Mouse (Mus musculus): ENCODE results near the gene Gdf9. TPM values are rescaled to one million over a fixed set of nuclear protein-coding genes. Genes with fewer than 3 reads are reported as not detected.
A peak's percentile ranks its signal among the peaks of the same experiment; 100 is the strongest.
"Not testable (repeated sequence)": the region's sequence is repeated elsewhere in the genome, so short reads cannot be mapped to it uniquely, and the experiment has no call there.

The Gdf9 gene
- polyA plus RNA-seq (2015; fragmentation: Nextera tagmentation; extraction: Ambion mirVana): 2.4 and 2.9 TPM in 2 replicates

DNA sequence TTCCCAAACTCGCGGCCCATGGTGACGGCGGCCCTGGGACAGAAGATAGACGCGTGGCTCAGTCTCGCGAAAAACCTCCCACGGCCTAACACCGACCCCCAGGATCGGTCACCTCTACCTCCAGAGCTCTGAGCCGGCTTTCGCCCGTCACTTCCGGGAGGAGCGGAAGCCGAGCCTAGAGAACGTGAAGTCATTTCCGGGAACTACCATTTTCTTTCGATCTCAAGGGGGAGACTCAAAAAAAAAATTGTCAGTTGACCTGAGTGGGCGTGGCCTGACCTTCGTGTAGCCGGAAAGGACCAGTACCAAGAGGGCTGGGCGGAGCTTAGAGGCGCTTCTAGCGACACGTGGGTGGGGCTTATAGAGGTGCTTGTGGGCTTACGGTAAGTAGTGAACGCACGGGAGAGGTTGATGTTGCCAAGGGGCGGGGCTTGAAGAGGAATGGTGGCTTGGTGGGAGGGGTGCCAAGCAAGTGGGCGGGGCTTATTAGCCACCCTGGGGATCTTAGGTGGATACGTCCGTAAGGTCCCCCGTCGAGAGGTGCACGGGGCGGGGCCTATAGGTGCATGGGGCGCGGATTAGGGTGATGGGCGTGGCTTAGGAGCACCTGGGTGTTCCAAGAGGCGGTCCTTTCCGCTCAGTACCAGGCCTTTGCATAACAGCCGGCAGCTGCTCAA lies at the start of gene Gdf9, which contains the start of gene Uqcrq:
TSS of gene Gdf9 (plus strand) at position 354 of the 677 bp plus-strand sequence.
TSS of gene Uqcrq (minus strand) at position 162 of the 677 bp plus-strand sequence.
- Histone ChIP-seq H3K36me3 (peaks cover 20% of the 10 kb centered on the region), H3K4me1 (peaks cover 16% of the 10 kb centered on the region), H3K4me3 (replicated peaks) (peak within 1 kb of the TSS; percentile 74), H3K9me3 (replicated peaks) (no peaks in the 10 kb centered on the region), H3K27ac (replicated peaks) (peak within 1 kb of the TSS; percentile 88), H3K27me3 (replicated peaks) (no peaks in the 10 kb centered on the region), H3K9ac (replicated peaks) (peak within 1 kb of the TSS; percentile 82), H3K4me2 (peak within 1 kb of the TSS; percentile 85)
- ATAC-seq (ENCODE audit: low FRiP score): peak; percentile 97
- under 1% methylated on average over 44 of the region's 44 CpGs for WGBS

DNA sequence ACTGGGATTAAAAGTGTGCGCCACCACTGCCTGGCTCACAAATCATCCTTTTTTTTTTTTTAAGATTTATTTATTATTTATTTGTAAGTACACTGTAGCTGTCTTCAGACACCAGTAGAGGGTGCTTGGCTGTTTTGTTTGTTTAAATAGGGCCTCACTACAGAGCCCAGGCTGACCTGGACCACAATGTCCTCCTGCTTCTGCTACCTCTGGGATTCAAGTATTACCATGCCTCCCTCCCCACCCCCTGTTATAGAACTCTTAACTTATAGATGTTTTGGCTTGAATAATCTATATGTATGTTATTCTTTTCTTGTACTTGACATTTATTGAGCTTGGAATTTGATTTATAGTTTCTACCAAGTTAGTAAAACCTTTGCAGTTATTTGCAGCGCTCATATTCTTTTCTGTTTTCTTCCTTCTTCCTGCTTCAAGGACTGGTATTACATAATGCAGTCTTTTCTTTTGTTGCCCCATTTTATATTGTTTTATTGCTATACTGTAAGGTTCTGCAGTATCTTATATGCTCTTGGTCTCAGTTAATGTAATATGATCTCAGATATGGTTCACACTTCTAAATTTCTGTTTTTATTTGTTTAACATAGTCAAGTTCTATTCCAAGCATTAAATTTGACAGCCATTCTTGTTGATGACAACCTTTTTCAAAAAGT lies 46.9 kb upstream of the Gdf9 start:
- Histone ChIP-seq H3K27ac (replicated peaks) (no peak overlapping the region), H3K9ac (replicated peaks) (no peak overlapping the region), H3K4me2 (no peak overlapping the region), H3K4me3 (replicated peaks) (no peak overlapping the region), H3K9me3 (replicated peaks) (no peaks in the 10 kb centered on the region), H3K27me3 (replicated peaks) (no peaks in the 10 kb centered on the region), H3K4me1 (no peaks in the 10 kb centered on the region), H3K36me3 (peaks cover 35% of the 10 kb centered on the region)
- WGBS: 95% methylated on average over 2 of the region's 2 CpGs
- ATAC-seq (ENCODE audit: low FRiP score): no peak

DNA sequence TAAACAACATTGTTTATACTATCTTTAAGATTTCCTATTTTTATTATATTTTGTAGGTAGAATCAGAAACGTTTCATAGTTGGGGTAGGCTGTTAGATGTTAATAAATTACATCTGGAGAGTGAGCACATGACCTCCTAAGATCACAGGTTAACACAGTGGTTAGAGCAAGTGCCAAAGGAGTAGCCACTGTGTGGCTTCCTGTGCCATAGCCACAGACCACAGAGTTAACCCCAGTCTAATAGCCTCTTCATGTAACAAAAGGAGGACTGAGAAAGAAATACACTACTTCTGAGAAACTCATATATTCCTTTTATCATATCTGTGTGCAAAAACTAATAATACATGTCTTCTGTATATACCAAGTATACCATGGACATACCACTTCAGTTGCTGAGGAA lies 37.0 kb upstream of the Gdf9 start:
- no peak overlapping the region for H3K4me2 ChIP-seq
- H3K27me3 ChIP-seq (replicated peaks): no peaks in the 10 kb centered on the region
- no peak overlapping the region for H3K27ac ChIP-seq (replicated peaks)
- ATAC-seq (ENCODE audit: low FRiP score): no peak
- WGBS: 90% methylated on average over 1 of the region's 1 CpGs
- H3K9ac ChIP-seq (replicated peaks): no peak overlapping the region
- H3K36me3 ChIP-seq: peaks cover 43% of the 10 kb centered on the region
- H3K4me1 ChIP-seq: no peaks in the 10 kb centered on the region
- no peaks in the 10 kb centered on the region for H3K9me3 ChIP-seq (replicated peaks)
- H3K4me3 ChIP-seq (replicated peaks): no peak overlapping the region

DNA sequence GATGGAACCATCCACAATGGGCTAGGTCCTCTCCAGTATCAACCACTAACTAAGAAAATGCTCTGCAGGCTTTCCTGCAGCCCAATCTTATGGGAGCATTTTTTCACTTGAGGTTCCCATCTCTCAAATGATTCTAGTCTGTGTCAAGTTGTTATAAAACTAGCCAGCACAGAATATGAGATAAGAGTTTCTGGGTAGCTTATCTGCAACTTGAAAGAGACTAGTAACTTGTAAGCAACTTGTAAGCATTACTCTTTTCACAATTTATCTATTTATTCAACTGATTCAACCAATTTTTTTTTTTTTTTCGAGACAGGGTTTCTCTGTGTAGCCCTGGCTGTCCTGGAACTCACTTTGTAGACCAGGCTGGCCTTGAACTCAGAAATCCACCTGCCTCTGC lies 27.2 kb upstream of the Gdf9 start:
- WGBS: 96% methylated on average over 1 of the region's 1 CpGs

DNA sequence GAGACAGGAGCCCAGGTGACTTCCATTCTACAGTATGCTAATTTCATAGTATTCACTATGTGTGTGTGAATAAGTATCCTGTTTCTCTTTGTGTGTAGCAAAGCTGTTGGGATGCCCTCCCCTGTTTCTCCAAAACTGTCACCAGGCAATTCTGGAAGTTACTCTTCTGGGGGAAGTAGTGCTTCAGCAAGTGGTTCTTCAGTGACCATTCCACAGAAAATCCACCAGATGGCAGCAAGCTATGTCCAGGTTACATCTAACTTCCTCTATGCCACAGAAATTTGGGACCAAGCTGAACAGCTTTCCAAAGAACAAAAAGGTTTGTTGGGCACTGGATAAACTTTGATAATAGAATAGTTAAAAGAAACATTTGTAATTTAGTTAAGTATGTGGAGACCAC lies 19.1 kb upstream of the Gdf9 start:
- Histone ChIP-seq H3K36me3 (peaks cover 82% of the 10 kb centered on the region), H3K9ac (replicated peaks) (no peak overlapping the region)

More for the DNA sequence above, 27.2 kb upstream of the Gdf9 start:
- no peaks in the 10 kb centered on the region for H3K27me3 ChIP-seq (replicated peaks)
- no peak overlapping the region for H3K4me3 ChIP-seq (replicated peaks)
- peaks cover 74% of the 10 kb centered on the region for H3K36me3 ChIP-seq
- no peak for ATAC-seq (ENCODE audit: low FRiP score)
- no peak overlapping the region for H3K9ac ChIP-seq (replicated peaks)
- no peaks in the 10 kb centered on the region for H3K4me1 ChIP-seq
- H3K9me3 ChIP-seq (replicated peaks): no peaks in the 10 kb centered on the region
- no peak overlapping the region for H3K27ac ChIP-seq (replicated peaks)
- H3K4me2 ChIP-seq: no peak overlapping the region

DNA sequence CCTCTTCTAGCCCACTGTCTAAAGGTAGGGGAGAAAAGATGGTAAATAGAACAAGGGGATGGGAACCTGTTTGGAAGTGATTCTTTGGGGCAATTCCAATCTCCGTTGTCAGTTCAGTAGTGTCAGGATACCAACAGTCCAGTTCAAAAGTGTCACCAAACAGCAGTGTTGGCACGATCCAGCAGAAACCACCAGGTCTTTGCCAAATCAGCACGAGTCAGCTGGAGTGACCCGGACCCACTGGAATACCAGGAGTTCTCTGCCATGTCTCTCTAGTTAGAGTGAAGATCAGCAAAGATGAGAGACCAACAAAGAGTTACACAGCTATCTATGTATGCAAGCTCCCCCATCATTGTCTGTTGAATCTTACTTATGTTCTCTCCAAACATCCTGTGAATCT lies 17.0 kb upstream of the Gdf9 start:
- peaks cover 84% of the 10 kb centered on the region for H3K36me3 ChIP-seq
- WGBS: 95% methylated on average over 4 of the region's 4 CpGs
- no peak for ATAC-seq (ENCODE audit: low FRiP score)

More for the DNA sequence above, 19.1 kb upstream of the Gdf9 start:
- Histone ChIP-seq H3K4me2 (no peak overlapping the region), H3K4me3 (replicated peaks) (no peak overlapping the region), H3K4me1 (no peaks in the 10 kb centered on the region), H3K27me3 (replicated peaks) (no peaks in the 10 kb centered on the region), H3K27ac (replicated peaks) (no peak overlapping the region), H3K9me3 (replicated peaks) (no peaks in the 10 kb centered on the region)
- no peak for ATAC-seq (ENCODE audit: low FRiP score)

DNA sequence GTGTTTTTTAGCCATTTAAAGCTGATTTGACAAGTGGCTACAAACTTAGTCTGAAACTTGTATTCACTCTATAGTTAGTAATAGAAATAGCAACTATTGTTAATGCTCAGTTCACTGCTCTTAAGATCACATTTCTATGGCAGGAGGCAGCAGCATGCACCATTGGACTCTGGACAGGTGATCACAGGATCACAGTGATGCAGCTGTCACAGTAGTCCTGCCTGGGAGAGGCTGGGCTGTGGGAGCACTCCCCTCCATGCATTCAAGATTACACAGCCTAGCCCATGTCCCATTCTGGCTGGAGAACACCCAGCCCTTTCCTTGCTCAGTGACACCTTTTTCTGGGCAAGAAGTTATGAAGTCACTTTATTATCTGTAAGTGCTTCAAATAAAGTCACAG lies 12.8 kb upstream of the Gdf9 start:
- no peak overlapping the region for H3K4me3 ChIP-seq (replicated peaks)
- ATAC-seq (ENCODE audit: low FRiP score): no peak
- H3K27ac ChIP-seq (replicated peaks): no peak overlapping the region

More for the DNA sequence above, 17.0 kb upstream of the Gdf9 start:
- Histone ChIP-seq H3K27ac (replicated peaks) (no peak overlapping the region), H3K9me3 (replicated peaks) (no peaks in the 10 kb centered on the region), H3K4me1 (no peaks in the 10 kb centered on the region), H3K27me3 (replicated peaks) (no peaks in the 10 kb centered on the region), H3K4me3 (replicated peaks) (no peak overlapping the region), H3K4me2 (no peak overlapping the region), H3K9ac (replicated peaks) (no peak overlapping the region)

DNA sequence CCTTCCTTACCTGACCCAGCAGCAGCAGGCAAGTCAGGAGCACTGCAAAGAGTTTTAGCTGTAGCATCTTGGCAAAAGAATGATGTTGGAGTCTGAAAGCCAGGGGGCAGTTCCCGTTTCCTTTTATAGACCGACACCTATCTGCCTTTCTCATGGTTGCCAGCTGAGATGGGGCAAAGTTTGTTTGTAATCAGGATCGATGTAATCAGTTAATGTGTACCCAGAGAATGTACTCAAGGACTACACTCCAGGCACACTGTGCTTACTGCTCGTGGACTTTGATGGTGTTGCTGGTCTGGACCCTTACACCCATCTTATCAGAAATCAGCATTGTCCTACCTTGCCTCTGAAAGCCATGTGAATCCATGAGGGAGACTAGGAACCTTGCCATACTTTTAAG lies 7.8 kb upstream of the Gdf9 start, which contains the start of gene Leap2:
TSS of gene Leap2 (minus strand) at position 135 of the 400 bp plus-strand sequence.
- no peak for ATAC-seq (ENCODE audit: low FRiP score)
- H3K4me2 ChIP-seq: no peak within 1 kb of the TSS
- H3K27ac ChIP-seq (replicated peaks): no peak within 1 kb of the TSS
- WGBS: 92% methylated on average over 4 of the region's 4 CpGs
- no peaks in the 10 kb centered on the region for H3K27me3 ChIP-seq (replicated peaks)
- no peaks in the 10 kb centered on the region for H3K9me3 ChIP-seq (replicated peaks)
- H3K36me3 ChIP-seq: peaks cover 36% of the 10 kb centered on the region
- no peak within 1 kb of the TSS for H3K4me3 ChIP-seq (replicated peaks)
- no peak within 1 kb of the TSS for H3K9ac ChIP-seq (replicated peaks)
- no peaks in the 10 kb centered on the region for H3K4me1 ChIP-seq

More for the DNA sequence above, 12.8 kb upstream of the Gdf9 start:
- Histone ChIP-seq H3K36me3 (peaks cover 71% of the 10 kb centered on the region), H3K4me1 (no peaks in the 10 kb centered on the region), H3K9me3 (replicated peaks) (no peaks in the 10 kb centered on the region), H3K4me2 (no peak overlapping the region), H3K9ac (replicated peaks) (no peak overlapping the region), H3K27me3 (replicated peaks) (no peaks in the 10 kb centered on the region)

DNA sequence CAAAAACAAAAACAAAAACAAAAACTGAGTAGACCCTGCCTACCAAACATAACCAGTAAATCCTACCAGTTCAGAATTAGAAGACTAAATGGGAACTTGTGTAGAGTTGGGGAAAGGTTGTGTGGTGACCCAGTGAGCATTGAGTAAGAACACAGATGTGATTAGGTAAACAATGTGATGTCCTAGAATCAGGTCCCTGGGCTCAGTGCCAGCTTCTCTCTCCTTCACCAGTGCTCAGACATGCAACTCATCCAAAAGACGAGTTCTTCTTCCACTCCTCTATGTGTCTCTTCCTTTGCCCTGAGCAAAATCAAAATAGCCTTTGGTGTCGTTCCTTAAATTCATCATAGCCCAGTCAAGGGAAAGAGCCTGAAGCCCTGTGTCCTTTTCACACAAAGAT lies 6.0 kb upstream of the Gdf9 start:
- WGBS: 71% methylated on average over 2 of the region's 2 CpGs
- no peak overlapping the region for H3K27ac ChIP-seq (replicated peaks)
- no peaks in the 10 kb centered on the region for H3K27me3 ChIP-seq (replicated peaks)
- peaks cover 8% of the 10 kb centered on the region for H3K4me1 ChIP-seq
- H3K4me2 ChIP-seq: no peak overlapping the region
- no peak overlapping the region for H3K4me3 ChIP-seq (replicated peaks)
- no peak for ATAC-seq (ENCODE audit: low FRiP score)
- H3K36me3 ChIP-seq: peaks cover 34% of the 10 kb centered on the region
- H3K9me3 ChIP-seq (replicated peaks): no peaks in the 10 kb centered on the region
- H3K9ac ChIP-seq (replicated peaks): no peak overlapping the region

DNA sequence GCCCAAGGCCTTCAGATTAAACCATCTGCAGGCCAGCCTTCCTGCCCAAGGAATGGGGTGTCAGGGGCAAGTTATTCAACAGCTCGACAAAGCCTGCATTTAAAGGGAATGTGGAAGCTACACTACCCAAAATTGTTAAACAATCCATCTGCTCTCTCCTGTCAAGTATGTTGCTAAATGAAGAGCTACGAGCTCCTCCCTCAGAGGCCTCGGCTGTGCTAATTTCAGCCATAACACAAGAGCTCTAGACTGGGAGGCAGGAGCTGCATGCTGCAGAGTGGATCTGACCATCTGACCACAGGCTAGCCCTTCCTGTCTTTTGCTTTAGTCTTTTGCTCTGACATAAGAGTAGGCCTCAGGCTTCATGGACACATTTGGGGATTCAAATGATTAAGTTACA lies 5.6 kb upstream of the Gdf9 start:
- H3K9me3 ChIP-seq (replicated peaks): no peaks in the 10 kb centered on the region
- peaks cover 30% of the 10 kb centered on the region for H3K36me3 ChIP-seq
- no peak overlapping the region for H3K4me2 ChIP-seq
- H3K4me3 ChIP-seq (replicated peaks): no peak overlapping the region
- H3K27me3 ChIP-seq (replicated peaks): no peaks in the 10 kb centered on the region
- no peak for ATAC-seq (ENCODE audit: low FRiP score)
- peaks cover 11% of the 10 kb centered on the region for H3K4me1 ChIP-seq
- H3K9ac ChIP-seq (replicated peaks): no peak overlapping the region
- no peak overlapping the region for H3K27ac ChIP-seq (replicated peaks)
- WGBS: 59% methylated on average over 3 of the region's 3 CpGs

DNA sequence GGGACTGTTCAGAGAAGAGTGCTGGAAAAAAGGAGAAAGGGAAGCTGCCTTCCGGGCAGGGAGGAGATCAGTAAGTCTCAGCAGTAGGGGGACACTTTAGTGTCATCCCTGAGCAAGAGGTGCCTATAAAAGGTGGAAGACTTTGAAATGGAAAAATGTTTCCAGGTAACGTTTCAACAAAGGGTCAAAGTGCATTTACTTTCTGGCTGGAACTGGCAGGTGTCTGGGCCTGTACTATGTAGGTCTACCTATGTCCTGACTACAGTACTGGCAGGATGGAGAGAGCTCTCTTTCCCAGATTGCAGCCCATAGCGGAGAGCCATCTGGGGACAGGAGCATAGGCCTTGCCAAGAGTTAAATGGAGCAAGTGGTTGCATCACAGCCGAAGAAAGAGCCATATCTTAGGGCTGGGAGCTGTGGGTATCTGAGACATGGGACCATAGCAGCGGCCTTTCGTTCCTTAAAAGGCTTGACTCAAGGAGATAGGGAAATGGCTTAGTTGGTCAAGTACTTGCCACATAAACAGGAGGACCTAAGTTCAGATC lies 5.0 kb upstream of the Gdf9 start:
- no peak overlapping the region for H3K4me3 ChIP-seq (replicated peaks)
- ATAC-seq (ENCODE audit: low FRiP score): no peak
- H3K36me3 ChIP-seq: peaks cover 29% of the 10 kb centered on the region
- H3K9ac ChIP-seq (replicated peaks): no peak overlapping the region
- no peak overlapping the region for H3K4me2 ChIP-seq
- H3K27ac ChIP-seq (replicated peaks): no peak overlapping the region
- 89% methylated on average over 6 of the region's 6 CpGs for WGBS
- H3K9me3 ChIP-seq (replicated peaks): no peaks in the 10 kb centered on the region
- H3K27me3 ChIP-seq (replicated peaks): no peaks in the 10 kb centered on the region
- H3K4me1 ChIP-seq: peaks cover 11% of the 10 kb centered on the region

DNA sequence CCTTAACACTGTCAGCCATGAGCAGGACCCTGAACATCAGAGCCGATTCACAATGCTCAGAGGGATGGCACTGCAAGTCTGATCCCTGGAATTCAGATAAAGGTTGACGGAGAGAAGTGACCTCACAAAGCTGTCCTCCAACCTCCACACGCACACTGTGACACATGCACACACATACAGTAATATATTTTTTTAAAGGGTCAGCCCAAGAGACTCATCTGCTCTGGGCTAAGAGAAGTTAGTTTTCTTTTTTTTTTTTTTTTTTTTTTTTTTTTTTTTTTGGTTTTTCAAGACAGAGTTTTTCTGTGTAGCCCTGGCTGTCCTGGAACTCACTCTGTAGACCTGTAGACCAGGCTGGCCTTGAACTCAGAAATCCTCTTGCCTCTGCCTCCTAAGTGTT lies 3.9 kb upstream of the Gdf9 start:
- H3K4me1 ChIP-seq: peaks cover 16% of the 10 kb centered on the region
- H3K36me3 ChIP-seq: peaks cover 20% of the 10 kb centered on the region
- not testable (repeated sequence) for ATAC-seq (ENCODE audit: low FRiP score); H3K9me3 ChIP-seq (replicated peaks); H3K27ac ChIP-seq (replicated peaks); H3K4me2 ChIP-seq; H3K9ac ChIP-seq (replicated peaks); H3K27me3 ChIP-seq (replicated peaks); H3K4me3 ChIP-seq (replicated peaks)
- WGBS: 88% methylated on average over 3 of the region's 3 CpGs

All from neural tube, embryonic 15.5 days (tissue).